Mouse (Mus musculus) forebrain, embryonic 16.5 days (tissue): ENCODE measurements at regions not wholly inside any gene's neighbourhood (a gene's known extent, or its start where the extent isn't known, plus 50 kb on each side); places are given as distances from the start of the nearest gene placed in this dataset.

Experiments used
- ATAC-seq: fragments of 200-750 bp; cut with Nextera tagmentation; 2 replicates; pipeline ENCODE4 v1.8.0; 2017; ENCODE audit warnings: mild to moderate bottlenecking, moderate library complexity
- H3K27ac ChIP-seq: fragments of 300-500 bp; sonication (generic); 2 replicates; pipeline ENCODE4 v1.5.1; 2014; ENCODE audit warnings: low read length, control low read depth
- H3K27me3 ChIP-seq: fragments of 300-500 bp; sonication (generic); replicated peaks from 2 replicates; pipeline ENCODE4 v1.6.1; 2014; ENCODE audit warnings: low read length; ENCODE audit not compliant: control insufficient read depth, insufficient read depth
- H3K36me3 ChIP-seq: fragments of 300-500 bp; sonication (generic); 2 replicates; pipeline ENCODE4 v1.6.1; 2014; ENCODE audit not compliant: control insufficient read depth, insufficient read depth
- H3K4me1 ChIP-seq: fragments of 300-500 bp; sonication (generic); replicated peaks from 2 replicates; pipeline ENCODE4 v1.6.1; 2014; ENCODE audit warnings: low read length; ENCODE audit not compliant: control insufficient read depth, insufficient read depth
- H3K4me2 ChIP-seq: fragments of 300-500 bp; sonication (generic); 2 replicates; pipeline ENCODE4 v1.6.1; 2014; ENCODE audit warnings: mild to moderate bottlenecking, low read length, control low read depth
- H3K4me3 ChIP-seq: fragments of 300-500 bp; sonication (generic); replicated peaks from 2 replicates; pipeline ENCODE4 v1.5.1; 2014; ENCODE audit warnings: mild to moderate bottlenecking, low read length, control low read depth
- H3K9ac ChIP-seq: fragments of 300-500 bp; sonication (generic); replicated peaks from 2 replicates; pipeline ENCODE4 v1.6.1; 2014; ENCODE audit warnings: low read depth, low read length, control low read depth
- H3K9me3 ChIP-seq: fragments of 300-500 bp; sonication (generic); 2 replicates; pipeline ENCODE4 v1.6.1; 2016; ENCODE audit warnings: low read length; ENCODE audit not compliant: control insufficient read depth
- WGBS: fragments of 180-500 bp; shearing (Covaris S2); extraction: QIAGEN DNeasy Blood & Tissue Kit; methylation state at CpG from one replicate; pipeline ENCODE4 v1.1.7; 2014; 5-methylcytosine and 5-hydroxymethylcytosine counted together

DNA sequence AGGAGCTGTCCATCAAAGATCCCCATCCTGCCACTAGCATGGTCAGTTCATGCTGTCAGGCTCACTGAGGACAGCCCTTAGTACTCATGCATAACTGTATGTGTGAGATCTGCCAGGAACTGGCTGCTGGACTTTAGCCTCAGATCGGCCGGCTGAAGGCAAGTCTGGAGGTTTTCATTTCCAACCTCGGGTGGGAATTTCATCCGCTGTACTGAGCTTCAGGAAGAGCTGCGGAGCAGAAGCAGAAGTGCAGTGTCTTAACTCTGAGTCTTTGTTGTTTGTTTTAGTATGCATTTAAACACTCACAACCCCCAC is 99.6 kb upstream of the Ccnd2 start:
- ATAC-seq: 0 out of 2 replicates have a peak, but pooled peaks have one; percentile 20
- Histone ChIP-seq H3K4me3 (no peak overlapping the region), H3K4me2 (no peak overlapping the region), H3K4me1 (peaks cover 11% of the 10 kb centered on the region), H3K9me3 (no peaks in the 10 kb centered on the region), H3K9ac (no peak overlapping the region), H3K36me3 (no peaks in the 10 kb centered on the region), H3K27ac (no peak overlapping the region), H3K27me3 (no peaks in the 10 kb centered on the region)
- WGBS: 3% methylated on average over 5 of the region's 5 CpGs

DNA sequence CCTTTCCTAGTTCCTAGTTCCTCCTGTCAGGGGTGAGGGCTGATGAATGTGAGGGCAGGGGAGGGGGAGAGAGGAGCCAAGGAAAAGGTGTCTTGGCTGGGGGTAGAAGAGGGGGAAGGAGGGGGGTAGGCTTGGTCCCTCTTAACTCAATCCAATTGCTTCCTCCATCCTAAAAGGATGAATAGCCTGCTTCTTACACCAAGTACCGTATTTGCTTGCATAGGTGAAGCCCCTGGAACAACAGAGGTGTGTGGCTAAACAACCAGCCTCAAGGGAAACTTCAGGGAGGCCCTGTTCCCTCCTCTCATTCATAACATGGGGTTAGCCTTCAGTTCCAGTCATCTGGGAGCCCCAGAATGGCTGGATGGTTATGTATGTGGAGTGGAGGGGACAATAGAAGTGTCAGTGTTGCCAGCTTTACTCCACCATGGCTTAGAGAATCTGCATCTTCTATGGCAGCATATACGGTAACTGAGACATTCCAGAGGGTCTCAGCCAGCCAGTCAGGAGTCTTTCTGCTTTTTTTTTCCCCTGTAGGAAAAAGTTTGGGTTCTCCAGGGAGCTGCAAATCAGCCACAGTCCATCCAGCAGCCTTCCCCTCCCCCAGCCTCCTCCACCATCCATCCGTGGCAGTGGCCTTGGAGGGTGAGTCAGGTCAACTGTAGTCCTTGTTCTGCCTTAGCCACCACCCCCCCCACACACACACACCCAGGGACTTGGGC is 100.2 kb upstream of the Ccnd2 start:
- H3K27ac ChIP-seq: no peak overlapping the region

DNA sequence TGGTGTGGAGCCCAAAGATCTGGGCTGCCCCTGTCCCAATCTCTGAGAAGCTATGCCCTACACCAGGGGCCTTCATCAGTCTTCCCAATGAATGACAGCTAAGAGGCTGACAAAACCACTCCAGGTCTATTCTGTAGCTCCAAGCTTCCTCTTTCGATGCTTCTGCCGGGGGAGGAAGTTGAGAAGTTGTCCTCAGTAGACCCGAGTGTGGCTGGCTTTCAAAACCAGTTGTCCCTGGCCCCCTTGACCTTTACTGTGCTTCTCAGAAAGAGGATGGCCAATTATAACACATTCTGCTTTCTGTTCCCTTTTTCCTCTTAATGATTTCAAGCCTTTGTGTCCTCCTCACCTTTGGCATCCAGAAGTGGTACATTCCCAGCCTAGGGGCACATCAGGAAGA is 101.9 kb upstream of the Ccnd2 start:
- Histone ChIP-seq H3K4me2 (no peak overlapping the region), H3K9me3 (no peaks in the 10 kb centered on the region), H3K27ac (no peak overlapping the region), H3K4me3 (no peak overlapping the region), H3K9ac (no peak overlapping the region), H3K36me3 (no peaks in the 10 kb centered on the region), H3K27me3 (no peaks in the 10 kb centered on the region), H3K4me1 (peaks cover 11% of the 10 kb centered on the region)
- no peak for ATAC-seq
- 86% methylated on average over 3 of the region's 3 CpGs for WGBS

More for the DNA sequence above, 100.2 kb upstream of the Ccnd2 start:
- Histone ChIP-seq H3K9me3 (no peaks in the 10 kb centered on the region), H3K27me3 (no peaks in the 10 kb centered on the region), H3K36me3 (no peaks in the 10 kb centered on the region), H3K9ac (no peak overlapping the region), H3K4me1 (peaks cover 11% of the 10 kb centered on the region), H3K4me3 (no peak overlapping the region), H3K4me2 (no peak overlapping the region)
- ATAC-seq: 0 out of 2 replicates have a peak, but pooled peaks have one; percentile 18
- 4% methylated on average over 3 of the region's 3 CpGs for WGBS

DNA sequence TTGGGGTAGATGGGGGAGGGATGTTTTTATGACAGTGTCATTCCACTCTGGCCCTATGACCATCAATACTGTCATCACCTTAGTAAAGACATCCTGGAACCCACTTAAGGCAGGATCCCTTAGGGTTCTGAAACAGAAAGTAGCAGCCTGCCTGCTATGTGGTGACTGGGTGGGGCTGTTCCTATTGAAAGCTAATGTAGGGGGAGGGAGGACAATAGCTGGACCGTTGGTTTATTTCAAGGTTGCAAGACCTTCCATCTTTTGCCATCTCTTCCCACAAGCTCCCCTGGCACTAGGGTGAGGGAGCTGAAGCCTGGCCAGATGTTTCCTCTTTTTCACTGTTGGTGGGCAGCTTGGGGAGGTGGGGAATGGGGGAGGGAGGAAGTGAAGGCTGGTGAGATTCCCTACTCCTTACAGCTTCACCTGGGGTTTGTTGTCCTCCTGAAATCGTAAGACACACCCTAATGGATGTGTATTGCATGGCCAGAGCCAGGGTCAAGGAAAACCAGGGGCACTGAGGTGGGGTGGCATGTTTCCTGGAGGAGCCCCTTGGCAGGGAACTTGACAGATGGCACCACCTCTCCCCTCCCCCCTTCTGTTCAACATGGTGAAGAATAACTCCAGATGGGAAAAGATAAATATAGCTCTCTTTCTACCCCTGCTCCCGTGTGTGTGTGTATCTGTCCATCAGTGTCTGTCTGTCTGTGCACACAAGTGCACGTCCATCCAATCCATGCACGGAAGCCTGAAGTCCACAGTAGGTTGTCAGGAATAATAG is 112.1 kb upstream of the Ccnd2 start:
- Histone ChIP-seq H3K27ac (no peak overlapping the region), H3K9ac (no peak overlapping the region), H3K4me3 (no peak overlapping the region), H3K4me2 (no peak overlapping the region), H3K4me1 (peaks cover 13% of the 10 kb centered on the region), H3K9me3 (no peaks in the 10 kb centered on the region), H3K27me3 (no peaks in the 10 kb centered on the region), H3K36me3 (no peaks in the 10 kb centered on the region)
- no peak for ATAC-seq
- WGBS: 71% methylated on average over 5 of the region's 5 CpGs

DNA sequence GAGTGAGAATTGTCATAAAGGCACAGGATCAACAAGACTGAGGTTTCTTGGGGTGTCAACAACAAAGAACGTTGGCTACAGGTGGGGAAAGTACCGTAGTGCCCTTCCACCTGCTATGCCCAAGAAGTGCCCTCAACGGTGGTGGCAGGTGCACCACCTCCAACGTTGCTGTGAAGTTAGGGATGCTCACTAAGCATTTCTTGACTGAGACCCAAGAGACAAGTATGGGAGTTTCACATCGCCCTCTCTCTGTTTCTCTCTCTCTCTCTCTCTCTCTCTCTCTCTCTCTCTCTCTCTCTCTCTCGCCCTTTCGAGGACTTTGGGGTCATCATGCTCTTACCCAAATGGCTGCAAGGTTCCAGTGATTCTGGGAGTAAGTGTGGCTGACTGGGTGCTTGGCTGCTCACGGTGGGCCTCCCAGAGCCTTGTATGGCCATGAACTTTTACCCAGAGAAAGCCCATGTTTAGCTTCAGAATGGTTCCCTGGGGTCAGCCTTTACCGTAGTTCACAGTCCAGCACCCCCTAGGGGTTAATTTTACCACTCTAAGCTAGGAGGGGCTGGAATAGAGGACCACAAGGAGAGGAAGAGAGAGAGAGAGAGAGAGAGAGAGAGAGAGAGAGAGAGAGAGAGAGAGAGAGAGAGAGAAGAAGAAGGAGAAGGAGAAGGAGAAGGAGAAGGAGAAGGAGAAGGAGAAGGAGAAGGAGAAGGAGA is 113.2 kb upstream of the Ccnd2 start:
- 79% methylated on average over 9 of the region's 9 CpGs for WGBS
- H3K4me3 ChIP-seq: no peak overlapping the region
- no peaks in the 10 kb centered on the region for H3K27me3 ChIP-seq
- no peak overlapping the region for H3K4me2 ChIP-seq
- peaks cover 13% of the 10 kb centered on the region for H3K4me1 ChIP-seq
- H3K36me3 ChIP-seq: no peaks in the 10 kb centered on the region
- H3K9ac ChIP-seq: no peak overlapping the region
- H3K27ac ChIP-seq: no peak overlapping the region
- no peak for ATAC-seq
- no peaks in the 10 kb centered on the region for H3K9me3 ChIP-seq

DNA sequence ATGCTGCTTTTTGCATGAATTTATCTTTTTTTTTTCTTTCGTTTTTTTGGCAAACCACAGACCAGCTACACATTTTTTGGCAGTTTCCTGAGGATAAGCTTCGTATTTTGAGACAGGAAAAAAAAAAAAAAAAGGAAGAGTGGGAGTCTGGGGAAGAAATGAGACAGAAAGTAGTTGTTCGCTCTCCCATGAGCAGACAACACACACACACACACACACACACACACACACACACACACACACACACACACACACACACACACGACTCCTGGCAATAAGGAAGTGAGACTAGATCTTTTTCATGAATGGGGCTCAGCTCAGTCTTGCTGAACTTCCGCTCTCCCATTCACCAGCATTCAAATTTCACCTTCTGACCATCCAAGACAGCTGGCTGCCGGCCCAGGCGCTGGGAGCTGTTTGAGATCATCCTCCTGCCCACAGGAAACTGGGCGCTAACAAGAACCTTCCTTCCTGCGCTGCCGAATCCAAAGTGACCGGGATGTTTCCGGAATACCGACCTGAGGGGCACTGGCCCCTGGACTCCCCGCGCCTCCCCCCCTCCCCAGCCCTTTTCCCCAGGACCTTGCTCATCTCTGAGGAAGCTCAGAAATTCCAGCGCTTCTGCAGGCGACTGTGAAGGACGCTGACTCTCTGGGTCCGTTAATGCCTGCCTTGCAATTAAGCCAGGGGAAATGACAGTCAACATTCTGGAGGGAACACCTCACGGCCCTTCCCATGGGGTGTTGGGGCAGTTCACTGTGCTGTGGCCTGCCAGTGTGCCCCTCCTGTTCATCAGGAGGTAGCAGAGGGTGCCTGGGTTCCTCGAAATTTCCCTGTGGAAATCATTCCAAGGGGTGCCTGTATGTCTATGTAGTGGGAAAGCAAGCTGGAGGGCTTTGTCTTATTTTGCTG is 114.2 kb upstream of the Ccnd2 start:
- 10% methylated on average over 20 of the region's 21 CpGs for WGBS
- Histone ChIP-seq H3K27me3 (no peaks in the 10 kb centered on the region), H3K4me1 (peaks cover 13% of the 10 kb centered on the region), H3K9me3 (no peaks in the 10 kb centered on the region), H3K4me3 (peak overlapping the region; percentile 31), H3K36me3 (no peaks in the 10 kb centered on the region), H3K9ac (peak overlapping the region; percentile 50), H3K4me2 (peak overlapping the region; percentile 62), H3K27ac (no peak overlapping the region)
- ATAC-seq: peak; percentile 54

DNA sequence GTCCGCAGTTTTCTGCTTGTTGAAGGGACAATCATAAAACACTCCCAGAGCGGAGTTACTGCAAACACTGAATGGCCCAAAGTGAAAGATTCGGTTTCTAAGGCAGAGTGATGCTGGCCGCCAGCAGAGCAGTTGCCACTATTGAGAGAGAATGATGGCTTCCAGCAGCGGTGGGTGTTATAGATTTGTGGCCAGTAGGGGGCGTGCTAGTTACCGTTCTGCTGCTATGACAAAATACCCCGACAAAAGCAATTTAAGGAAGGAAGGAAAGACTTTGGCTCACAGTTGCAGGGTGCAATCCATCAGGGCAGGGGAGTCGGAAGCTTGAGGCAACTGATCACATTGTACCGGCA is 114.8 kb upstream of the Ccnd2 start:
- H3K27me3 ChIP-seq: no peaks in the 10 kb centered on the region
- no peak overlapping the region for H3K27ac ChIP-seq
- no peak for ATAC-seq
- no peak overlapping the region; the same call in 1 of the 2 replicates for H3K9ac ChIP-seq
- H3K4me1 ChIP-seq: peaks cover 13% of the 10 kb centered on the region
- H3K9me3 ChIP-seq: no peaks in the 10 kb centered on the region
- H3K4me3 ChIP-seq: no peak overlapping the region
- no peaks in the 10 kb centered on the region for H3K36me3 ChIP-seq
- peak overlapping the region; percentile 62 for H3K4me2 ChIP-seq
- 41% methylated on average over 10 of the region's 10 CpGs for WGBS

DNA sequence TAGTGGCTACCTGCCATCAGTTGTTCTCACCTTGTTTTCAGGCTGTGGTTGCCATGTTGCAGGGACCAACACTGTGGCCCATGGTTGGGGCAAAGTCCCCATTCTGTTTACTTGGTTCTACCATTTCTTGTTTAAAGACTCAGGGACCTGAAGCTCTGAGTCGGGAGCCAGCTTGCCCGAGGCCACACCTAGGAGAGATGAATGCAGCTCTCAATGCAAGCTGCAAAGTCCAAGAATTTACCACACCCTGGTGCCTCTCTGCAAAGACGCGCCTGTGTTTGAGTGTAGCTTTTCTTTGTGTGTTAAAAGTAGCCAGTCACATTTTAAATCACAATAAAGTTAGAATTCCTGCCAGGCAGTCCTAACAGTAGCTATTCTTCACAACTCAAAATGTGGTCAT is 117.0 kb upstream of the Ccnd2 start:
- 69% methylated on average over 4 of the region's 4 CpGs for WGBS
- H3K27me3 ChIP-seq: no peaks in the 10 kb centered on the region
- H3K36me3 ChIP-seq: no peaks in the 10 kb centered on the region
- no peak overlapping the region for H3K9ac ChIP-seq
- no peaks in the 10 kb centered on the region for H3K9me3 ChIP-seq
- no peak for ATAC-seq
- no peak overlapping the region for H3K4me2 ChIP-seq
- no peak overlapping the region for H3K27ac ChIP-seq
- H3K4me1 ChIP-seq: peaks cover 13% of the 10 kb centered on the region
- H3K4me3 ChIP-seq: no peak overlapping the region
